Mouse (Mus musculus) R1 (cell line): ENCODE data around the gene Kcng4.

ENCODE experiments used
- DNase-seq: peaks from one replicate; pipeline ENCODE4 v3.0.0-alpha.2; 2018; ENCODE audit warnings: low read depth, low spot score

The Kcng4 gene

GRCm38 (mm10) chr8:119616358-119616757 lies 19.1 kb downstream of the Kcng4 start:
- no peak for DNase-seq

- no peak for DNase-seq
Measured at GRCm38 (mm10) chr8:119615096-119615495, 20.4 kb downstream of the Kcng4 start.

- peak; percentile 84 for DNase-seq
Measured at GRCm38 (mm10) chr8:119612471-119612870, 23.0 kb downstream of the Kcng4 start, which contains the start of gene Adad2. Gene Adad2 (plus strand): TSS chr8:119612747.

GRCm38 (mm10) chr8:119606224-119606623 lies 29.3 kb downstream of the Kcng4 start:
- no peak for DNase-seq

- peak; percentile 96 for DNase-seq
Measured at GRCm38 (mm10) chr8:119604996-119605395, 30.5 kb downstream of the Kcng4 start, which contains the start of gene Taf1c. Gene Taf1c (minus strand): TSS chr8:119605222.

GRCm38 (mm10) chr8:119604398-119604803 lies 31.1 kb downstream of the Kcng4 start:
- DNase-seq, result no peak

GRCm38 (mm10) chr8:119603771-119604170 lies 31.7 kb downstream of the Kcng4 start:
- DNase-seq, result no peak

GRCm38 (mm10) chr8:119591456-119591855 lies 44.0 kb downstream of the Kcng4 start:
- no peak for DNase-seq

GRCm38 (mm10) chr8:119590348-119590747 lies 45.1 kb downstream of the Kcng4 start:
- DNase-seq, result no peak

- DNase-seq, result no peak
Measured at GRCm38 (mm10) chr8:119588844-119589243, 46.6 kb downstream of the Kcng4 start.

- no peak for DNase-seq
Measured at GRCm38 (mm10) chr8:119588321-119588720, 47.2 kb downstream of the Kcng4 start.

GRCm38 (mm10) chr8:119585901-119586300 lies 49.6 kb downstream of the Kcng4 start:
- peak; percentile 57 for DNase-seq

GRCm38 (mm10) chr8:119580441-119581161 lies 54.9 kb downstream of the Kcng4 start:
- no peak for DNase-seq

- no peak for DNase-seq
Measured at GRCm38 (mm10) chr8:119579096-119579495, 56.4 kb downstream of the Kcng4 start.

- DNase-seq, result no peak
Measured at GRCm38 (mm10) chr8:119575366-119575726, 60.1 kb downstream of the Kcng4 start.

- peak; percentile 86 for DNase-seq
Measured at GRCm38 (mm10) chr8:119574437-119575365, 60.8 kb downstream of the Kcng4 start, which contains the start of the genes Hsdl1 and Dnaaf1. Gene Hsdl1 (minus strand): TSS chr8:119575183. Gene Dnaaf1 (plus strand): TSS chr8:119575235.
